Mouse (Mus musculus): Measurements from ENCODE around the gene Sipa1.
"Not testable (repeated sequence)": the region's sequence is repeated elsewhere in the genome, so short reads cannot be mapped to it uniquely, and the experiment has no call there.

The Sipa1 gene

DNA sequence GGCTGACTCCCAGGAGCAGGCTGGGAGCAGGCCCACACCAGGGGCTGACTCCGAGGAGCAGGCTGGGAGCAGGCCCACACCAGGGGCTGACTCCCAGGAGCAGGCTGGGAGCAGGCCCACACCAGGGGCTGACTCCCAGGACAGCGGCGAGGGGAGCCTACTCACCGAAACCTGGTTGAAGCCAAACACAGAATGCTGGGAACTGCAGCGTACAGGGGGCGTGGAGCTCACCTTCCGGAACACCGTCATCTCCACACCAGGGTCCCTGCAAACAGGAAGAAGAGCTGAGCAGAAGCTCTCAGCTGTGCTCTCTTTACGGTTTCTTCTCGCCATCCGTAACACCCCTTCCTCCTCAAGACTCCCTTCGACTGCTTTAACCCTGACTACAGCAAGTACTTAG lies 23.4 kb upstream of the Sipa1 start:
- not testable (repeated sequence) for DNase-seq (ENCODE audit: low read depth, low spot score)

DNA sequence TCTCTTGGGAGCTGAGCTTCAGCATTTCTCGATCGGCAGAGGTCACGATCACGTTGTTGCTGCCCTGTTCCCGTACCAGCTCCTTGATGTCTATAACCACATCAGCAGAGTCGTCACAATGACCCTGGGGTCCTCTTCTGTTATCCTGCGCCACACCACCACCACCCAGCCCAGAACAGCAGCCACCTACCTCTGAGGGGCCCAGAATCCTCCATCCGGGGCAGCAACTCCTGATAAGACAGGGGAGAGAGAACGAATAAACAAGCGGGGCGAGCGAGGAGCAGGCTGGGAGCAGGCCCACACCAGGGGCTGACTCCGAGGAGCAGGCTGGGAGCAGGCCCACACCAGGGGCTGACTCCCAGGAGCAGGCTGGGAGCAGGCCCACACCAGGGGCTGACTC lies 22.9 kb upstream of the Sipa1 start:
- DNase-seq (ENCODE audit: low read depth, low spot score) = no peak

DNA sequence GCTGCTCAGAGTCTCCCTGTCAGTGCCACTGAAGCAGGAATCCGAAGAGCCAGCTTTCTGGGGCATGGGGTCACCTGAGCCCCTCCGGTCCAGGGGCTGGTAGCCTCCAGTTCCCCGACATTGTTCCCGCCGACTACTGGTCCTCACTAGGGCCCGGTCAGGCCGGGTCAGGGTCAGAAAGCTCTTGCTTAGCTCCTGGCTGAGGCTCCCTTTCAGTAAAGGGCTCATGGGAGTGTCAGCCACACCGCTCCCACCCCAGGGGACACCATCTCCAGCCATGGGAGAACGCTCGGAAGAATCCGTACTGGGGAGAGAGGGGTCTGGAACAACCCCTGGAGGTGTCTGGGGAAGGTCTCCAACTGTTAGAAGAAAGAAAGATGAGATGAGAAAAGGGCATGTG lies 22.4 kb upstream of the Sipa1 start:
- DNase-seq (ENCODE audit: low read depth, low spot score) = no peak

DNA sequence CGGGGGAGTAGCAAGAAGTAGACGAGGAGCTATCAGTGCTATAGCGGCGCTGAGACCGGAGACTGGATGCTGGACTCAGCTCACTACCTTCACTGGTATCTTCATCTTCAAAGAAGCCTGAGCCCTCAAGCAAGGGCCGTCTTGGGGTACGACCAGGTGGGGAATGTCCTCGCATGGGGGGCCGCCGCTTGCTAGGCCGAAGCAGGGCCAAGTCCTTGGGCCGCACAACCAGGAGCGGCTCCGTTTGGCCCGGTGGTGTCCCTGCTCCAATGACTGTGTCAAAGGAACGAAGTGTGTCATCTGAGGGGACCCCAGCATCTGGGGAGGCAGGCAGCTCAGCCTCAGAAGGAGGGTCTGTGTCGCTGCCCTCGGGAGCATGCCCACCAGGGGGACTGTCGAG lies 21.9 kb upstream of the Sipa1 start:
- DNase-seq (ENCODE audit: low read depth, low spot score) = no peak

DNA sequence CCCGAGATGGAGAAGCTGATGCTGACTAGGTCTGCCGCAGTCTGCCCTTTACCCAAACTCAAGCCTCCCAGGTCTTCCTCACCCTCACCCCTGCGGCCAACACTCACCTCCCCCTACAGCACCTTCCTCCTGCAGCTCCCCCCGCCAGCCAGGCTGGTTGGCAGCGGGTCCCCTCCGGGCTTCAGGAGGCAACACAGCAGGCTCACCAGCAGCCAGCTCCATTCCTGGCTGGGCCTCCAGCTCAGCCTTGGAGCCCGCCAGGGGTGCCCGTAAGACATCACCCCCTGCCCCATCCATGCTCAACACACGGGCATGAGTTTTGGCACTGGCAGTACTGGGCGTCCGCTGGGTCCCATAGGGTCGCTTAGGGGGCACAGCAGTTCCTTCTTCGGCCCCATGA lies 21.5 kb upstream of the Sipa1 start:
- DNase-seq (ENCODE audit: low read depth, low spot score) = no peak

DNA sequence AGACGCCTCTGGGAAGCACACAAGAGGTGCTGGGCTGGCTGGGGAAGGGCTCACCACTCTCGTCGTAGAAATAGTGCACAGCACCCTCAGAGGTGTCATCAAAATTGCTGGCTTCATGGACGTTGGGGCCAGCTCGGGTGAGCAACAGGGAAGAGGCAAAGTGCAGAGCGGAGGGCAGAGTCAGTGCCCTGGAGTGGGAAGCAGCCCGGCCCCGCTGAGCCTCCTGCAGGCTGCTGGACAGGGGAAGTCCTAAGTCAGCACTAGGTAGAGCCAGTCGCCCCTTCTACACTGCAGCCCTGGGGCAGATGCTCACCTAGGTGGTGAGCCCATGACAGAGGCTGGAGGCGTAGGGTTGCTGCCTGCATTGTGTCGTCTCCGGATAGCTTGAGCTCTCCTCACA lies 20.7 kb upstream of the Sipa1 start:
- DNase-seq (ENCODE audit: low read depth, low spot score) = no peak

DNA sequence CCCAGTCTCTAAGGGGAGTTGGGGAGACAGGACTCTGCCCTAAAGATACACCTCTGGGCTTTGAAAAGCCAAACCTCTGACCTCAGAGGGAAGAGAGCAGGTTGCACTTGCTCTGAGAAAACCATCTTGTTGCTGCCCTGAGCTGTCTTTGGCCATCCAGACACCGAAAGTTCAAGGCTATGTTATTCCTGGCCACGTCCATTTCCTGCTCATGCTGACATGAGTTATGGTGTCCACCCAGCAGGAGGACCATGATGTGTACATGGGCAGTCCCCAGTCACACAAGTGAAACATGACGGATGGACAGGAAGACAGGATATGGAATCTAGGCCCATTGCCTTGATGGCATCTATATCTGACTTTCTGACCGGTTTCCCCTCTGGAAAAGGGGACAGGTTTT lies 16.9 kb upstream of the Sipa1 start:
- DNase-seq (ENCODE audit: low read depth, low spot score) = no peak

DNA sequence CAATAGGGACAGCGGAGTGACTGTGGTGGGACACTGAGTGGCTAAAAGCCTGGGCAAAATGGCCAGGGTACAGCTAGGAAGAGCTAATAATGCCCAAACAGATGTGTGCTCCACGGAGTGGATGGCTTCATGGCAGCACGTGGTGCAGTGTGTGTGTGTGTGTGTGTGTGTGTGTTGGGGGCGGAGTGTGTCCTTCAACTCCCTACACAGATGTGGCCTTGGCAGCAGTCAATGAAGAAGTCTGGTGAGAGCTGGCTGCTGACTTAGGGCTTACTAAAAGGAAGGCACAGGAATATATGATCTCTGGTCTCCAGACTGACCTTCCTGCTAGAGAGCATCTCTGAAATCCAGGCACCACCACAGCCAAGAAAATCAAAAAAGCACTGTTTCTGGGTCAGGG lies 4.9 kb upstream of the Sipa1 start:
- DNase-seq (ENCODE audit: low read depth, low spot score) = no peak

DNA sequence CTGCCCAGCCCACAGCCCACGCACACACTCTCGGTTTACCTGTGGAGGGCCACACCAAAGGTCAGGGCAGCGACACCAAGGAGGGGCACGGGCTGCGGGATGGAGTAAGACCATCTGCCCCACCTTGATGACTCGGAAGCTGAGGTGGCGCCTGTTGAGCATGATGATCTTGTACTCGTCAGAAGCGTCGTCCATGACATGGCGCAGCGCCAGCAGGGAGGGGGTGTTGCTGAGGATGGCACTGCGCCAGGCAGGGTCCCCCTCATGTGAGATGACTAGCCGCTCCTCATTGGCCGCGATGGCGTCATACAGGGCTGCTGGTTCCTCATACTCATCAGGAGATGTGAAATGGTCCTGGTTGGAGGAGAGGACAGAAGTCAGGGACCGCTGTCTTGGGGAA lies 2.9 kb upstream of the Sipa1 start:
- DNase-seq (ENCODE audit: low read depth, low spot score) = no peak

DNA sequence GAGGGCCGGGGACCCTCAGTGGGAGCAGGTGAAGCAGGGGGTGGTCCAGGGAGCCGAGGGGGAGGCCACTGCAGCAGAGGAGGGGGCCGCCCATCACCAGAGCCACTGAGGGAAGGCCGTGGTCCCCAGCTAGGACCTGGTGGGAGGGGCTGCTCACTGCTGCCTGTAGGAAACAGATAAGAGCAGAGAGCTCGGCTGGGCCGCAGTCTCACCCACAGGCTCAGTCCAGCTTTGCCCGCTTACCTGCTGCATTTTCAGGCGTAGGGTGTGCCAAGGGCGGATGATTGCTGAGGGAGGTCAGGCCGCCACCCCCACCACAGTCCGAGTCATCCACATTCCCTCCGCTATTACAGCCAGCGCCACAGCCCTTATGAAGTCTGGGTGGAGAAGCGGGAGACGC lies 2.0 kb upstream of the Sipa1 start:
- no peak for DNase-seq (ENCODE audit: low read depth, low spot score)

DNA sequence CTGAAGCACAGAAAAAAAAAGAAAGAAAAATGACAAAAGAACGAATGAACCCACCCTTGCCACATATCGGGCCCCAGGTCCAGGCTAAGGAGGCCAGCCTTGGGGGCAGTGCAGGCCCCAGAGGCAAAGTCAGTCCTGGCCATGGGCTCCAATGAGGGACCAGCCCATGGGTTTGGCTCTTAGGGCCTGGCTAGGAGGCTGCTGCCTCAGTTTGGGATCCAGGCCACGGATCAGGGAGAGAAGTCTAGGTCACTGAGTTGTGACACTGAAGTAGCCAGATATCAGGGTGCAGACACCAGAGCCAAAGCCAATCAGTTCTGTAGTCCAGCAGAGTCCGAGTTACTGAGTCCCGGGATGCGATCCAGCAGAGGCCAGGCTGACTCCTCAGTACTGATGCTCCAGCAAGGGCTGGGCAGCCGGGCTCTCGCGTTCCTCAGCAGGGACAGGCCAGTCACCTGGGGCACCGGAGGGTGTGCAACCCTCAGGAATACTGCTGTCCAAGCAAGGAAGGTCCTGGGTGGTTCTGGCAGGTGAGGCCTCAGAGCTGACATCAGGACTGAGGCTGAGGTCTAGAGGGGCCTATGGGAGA lies 1.3 kb upstream of the Sipa1 start:
- no peak for DNase-seq (ENCODE audit: low read depth, low spot score)

DNA sequence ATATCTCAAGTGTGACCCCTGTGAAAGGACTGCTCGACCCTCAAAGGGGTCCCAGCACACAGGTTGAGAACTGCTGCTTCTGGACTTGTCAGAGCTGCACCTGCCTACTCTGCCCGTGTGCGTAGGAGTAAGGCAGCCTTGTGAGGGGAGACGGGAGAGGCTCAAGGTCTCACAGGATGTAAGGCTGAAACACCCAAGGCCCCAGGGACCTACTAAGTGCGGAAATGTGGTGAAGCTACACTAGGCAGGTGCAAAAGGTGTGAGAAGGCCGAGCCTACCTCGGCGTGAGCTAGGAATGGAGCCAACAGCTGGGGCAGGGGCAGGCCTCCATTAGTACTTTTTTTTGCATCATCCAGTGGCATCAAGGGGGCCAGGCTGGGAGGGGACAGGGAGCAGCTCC lies 1.2 kb downstream of the Sipa1 start:
- DNase-seq (ENCODE audit: low read depth, low spot score) = no peak

DNA sequence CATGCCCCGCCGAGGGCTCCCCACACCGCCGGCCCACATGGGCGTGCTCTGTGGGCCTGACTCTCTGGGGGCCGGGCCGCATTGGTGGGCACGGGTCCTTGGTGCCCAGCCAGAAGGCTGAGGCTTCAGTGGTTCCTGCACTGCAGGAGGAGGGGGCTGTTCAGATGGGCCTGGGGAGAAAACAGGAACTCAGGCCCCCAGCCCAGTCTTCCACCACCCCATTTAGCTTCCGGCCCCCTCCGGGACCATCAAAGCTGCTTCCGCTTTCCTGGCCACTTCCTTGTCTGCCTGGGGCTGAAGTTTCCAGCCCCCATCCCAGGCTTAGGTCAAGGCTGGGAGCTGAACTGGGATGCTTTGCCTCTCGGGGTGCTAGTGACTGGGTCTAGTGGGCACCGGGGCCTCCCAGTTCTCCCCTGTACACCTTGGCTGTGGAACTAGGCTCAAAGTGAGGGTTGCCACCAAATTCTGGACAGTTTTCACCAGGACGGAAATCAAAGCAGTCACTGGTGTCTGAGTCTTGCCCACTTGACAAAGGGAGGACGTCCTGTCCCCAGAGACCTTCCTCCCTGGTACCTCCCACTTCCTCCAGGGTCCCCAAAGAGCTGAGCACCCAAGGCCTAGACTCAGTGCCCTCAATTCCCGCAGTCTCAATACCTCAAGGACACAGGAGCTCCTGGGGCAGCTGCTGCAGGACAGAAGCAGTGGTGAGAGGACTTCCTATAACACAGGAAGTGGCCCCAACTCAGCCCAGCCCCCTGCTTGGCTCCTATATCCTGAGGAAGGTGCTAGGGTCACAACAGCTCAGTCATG lies 2.4 kb downstream of the Sipa1 start:
- no peak for DNase-seq (ENCODE audit: low read depth, low spot score)

DNA sequence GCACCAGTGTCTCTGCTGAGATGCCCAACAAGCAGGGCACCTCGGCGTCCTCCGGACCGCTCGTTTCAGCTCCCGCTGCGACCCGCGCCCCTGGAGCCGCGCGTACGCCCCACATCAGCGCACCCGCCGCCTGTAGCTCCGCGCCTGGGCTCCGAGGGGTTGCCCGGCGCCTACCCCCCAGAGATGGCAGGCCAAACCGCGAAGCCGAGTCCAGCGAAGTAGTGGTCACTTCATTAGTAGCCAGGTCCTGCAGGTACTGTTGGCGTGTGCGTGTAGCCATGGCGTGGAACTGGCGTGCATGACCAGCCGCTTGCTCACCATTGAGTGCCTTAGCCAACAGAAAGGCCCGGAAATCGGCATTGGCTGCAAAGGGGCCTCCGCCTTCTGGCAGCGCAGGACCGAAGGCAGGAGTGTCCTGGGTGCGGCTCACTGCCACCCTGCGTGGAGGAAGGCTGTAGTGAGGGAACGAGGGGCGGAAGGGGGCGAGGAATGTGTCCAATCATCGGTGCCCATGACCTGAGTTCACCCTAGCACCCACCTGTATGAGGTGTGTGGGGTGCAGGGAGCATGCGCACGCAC lies 8.7 kb downstream of the Sipa1 start:
- DNase-seq (ENCODE audit: low read depth, low spot score) = no peak

DNA sequence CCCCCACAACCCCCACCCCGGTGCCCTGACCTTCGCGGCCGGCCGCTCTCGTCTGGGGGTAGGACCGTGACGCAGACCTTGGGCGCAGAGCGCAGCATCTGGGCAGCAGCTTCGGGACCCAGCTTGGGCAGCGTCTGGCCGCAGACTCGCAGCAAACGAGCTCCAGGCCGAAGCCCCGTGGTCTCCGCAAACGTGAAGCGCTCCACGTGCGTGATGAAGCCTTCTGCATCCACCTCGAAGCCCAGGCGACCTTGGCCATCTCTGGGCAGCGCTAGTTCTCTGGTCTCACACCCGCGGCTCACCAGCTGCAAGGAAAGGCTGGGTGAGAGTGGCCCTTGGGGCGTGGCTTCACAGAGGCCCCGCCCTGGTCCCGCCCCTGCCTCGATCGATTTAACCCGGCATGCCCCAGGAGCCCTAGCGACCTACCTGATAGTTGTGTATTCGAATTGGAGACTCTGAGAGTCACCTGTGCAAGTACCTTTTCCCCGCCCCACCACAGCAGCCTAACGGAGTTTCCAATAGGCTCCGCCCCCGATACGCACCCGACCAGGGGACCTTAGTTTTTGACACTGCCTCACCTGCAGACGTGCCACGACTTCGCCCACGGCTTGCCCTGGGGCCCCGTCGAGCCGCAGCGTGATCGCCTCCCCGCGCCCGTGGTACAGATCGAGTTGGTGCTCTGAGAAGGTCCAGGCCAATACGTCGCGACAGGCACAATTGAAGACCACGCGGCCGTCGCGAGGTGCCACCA lies 9.4 kb downstream of the Sipa1 start:
- DNase-seq (ENCODE audit: low read depth, low spot score) = no peak

DNA sequence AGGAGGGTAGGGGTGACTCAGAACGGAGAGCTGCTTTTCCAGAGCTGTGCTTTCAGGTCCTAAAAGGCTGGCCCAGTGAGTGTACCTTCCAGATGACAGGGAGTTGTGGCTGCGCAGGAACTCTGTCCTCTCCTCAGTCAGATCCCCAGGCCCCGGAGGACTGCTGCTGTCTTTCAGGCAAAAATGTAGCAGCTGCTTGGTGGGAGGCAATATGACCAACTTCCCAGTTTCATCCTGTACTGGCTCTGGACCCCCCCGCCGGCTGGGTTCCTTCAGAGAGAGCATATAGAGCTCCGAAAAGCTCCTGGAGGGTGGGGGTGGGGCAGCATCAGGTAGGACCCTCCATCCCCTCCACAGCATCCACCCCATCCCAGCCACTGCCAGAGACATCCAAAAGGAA lies 10.9 kb downstream of the Sipa1 start:
- DNase-seq (ENCODE audit: low read depth, low spot score) = no peak

DNA sequence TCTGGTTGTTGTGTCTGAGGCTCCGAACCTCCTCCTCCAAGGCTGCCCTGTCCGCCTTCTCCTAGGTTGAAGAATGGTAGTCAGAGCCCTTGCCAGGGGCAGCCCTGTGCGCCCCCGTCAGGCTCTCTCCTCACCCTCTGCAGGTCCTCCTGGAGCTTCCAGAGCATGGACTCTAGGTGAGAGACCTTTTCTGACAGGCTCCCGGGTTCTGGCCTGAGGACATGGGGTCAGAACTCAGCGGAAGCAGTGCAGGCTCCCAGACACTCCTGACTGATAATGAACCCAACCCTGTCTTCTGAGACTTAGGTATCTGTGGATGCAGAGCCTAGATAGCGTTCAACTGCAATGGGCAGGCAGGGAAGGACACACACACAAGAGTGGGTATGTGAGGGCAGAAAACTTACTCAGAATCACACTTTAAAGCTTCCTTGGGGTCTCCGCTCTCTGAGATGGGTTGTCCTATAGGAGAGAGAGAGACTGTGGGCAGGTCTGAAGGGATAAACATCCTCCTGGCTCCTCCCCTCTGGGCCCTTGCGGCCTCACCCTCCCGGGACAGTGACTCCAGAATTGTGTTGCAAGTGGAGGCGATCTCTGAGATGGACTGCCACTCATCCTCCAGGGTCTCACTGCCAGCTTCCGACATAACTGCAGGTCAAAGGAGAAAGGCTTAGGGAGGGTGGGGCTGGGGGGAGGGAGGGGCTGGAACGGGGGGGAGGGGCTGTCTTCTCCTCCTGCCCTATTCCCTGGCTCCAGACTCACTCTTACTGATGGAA lies 11.8 kb downstream of the Sipa1 start:
- no peak for DNase-seq (ENCODE audit: low read depth, low spot score)

DNA sequence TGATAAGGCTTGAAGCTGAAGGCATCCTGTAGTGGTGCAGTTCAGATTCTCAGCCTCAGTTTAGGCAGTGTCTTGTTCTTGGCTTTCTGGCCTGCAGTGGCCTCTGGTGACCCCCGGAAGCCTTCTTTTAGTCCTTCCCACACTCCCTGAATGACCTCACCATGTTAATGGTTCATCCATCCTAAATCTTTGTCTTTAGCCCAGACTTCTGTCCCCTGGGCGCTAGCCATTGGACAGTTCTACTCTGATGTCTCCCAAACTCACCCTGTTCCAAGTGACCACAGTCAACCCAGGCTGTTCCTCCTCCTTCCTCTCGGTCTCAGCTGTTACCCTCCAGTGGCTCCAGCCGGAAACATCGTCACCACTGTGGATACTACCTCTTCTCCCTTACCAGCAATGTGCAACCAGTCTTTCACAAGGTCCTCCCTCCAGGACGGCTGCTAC lies 14.2 kb downstream of the Sipa1 start:
- DNase-seq (ENCODE audit: low read depth, low spot score) = no peak

DNA sequence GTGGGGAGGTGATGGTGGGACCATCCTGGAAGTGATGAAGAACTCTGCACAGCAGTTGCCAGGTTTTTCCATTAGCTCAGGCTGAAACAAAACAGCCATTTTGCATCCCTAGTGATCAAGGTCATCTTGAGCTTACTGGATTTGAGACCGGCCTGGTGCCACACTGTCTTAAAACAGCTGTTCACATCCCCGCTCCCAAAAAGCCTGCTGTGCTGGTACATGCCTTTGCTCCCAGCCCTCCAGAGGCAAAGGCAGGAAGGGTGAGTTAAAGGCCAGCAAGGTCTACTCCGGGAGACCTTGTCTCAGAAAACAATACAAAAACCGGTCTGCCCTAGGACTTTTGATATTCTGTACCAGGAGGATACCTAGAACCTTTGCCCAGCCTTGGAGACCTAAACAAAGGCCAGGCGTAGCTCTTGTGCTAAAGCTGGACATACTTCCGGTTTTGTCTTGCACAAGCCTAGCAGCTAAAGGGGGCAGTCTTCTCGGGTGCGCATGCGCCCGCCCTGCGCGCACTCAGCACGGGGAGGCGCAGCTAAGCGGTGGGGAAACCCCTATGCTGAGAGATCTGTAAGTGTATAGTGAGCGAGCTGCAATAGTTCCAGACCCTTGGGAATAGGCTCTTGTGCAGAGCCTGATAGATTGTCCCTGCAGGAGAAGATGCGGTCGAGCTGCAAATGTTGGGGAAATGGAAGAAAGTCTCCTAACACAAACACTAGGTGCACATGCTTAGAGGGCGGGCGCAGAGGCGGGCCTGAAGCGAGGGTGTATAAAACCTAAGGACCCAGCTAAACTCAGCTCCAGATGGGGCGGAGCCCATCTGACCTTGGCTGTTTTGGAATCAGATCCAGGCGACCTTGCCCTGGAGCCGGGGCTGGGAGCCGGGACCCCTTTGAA lies 14.9 kb downstream of the Sipa1 start:
- no peak for DNase-seq (ENCODE audit: low read depth, low spot score)

DNA sequence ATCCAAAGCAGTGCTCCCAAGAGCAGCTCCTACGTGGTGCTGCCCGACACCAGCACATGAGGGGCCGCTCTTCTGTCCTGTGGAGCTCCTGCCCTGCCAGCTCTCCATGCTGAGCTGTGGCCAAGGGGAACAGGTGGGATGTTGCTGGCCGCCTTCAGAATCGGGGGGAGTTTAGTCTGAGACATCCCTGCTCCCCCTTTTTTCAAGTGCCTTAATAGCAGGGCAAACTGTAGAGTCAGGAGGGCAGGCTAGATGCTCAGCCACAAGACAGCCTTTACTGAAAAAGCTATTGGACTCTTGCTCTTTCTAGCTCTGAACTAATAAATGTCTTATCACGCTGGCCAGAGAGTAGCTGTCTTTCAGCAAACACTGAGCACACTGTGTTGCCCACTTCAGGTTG lies 15.7 kb downstream of the Sipa1 start:
- DNase-seq (ENCODE audit: low read depth, low spot score) = no peak

Data from retina, postnatal 7 days (tissue).